Mouse (Mus musculus) heart, embryonic 12.5 days (tissue): Measurements from ENCODE around the gene Bex1. TPM values are rescaled to one million over a fixed set of nuclear protein-coding genes. Genes with fewer than 3 reads are reported as not detected.
A peak's percentile ranks its signal among the peaks of the same experiment; 100 is the strongest.

Experiments used
- ATAC-seq: fragments of 200-750 bp; cut with Nextera tagmentation; 2 replicates; pipeline ENCODE4 v1.8.0; 2017; ENCODE audit warnings: moderate TSS enrichment, moderate library complexity; ENCODE audit not compliant: insufficient number of reproducible peaks, low FRiP score
- H3K27ac ChIP-seq: fragments of 300-500 bp; sonication (generic); 2 replicates; pipeline ENCODE4 v1.5.1; 2016; ENCODE audit warnings: mild to moderate bottlenecking, moderate library complexity; ENCODE audit not compliant: poor library complexity, severe bottlenecking
- H3K27me3 ChIP-seq: fragments of 300-500 bp; sonication (generic); replicated peaks from 2 replicates; pipeline ENCODE4 v1.6.1; 2016; ENCODE audit warnings: mild to moderate bottlenecking, moderate library complexity
- H3K36me3 ChIP-seq: fragments of 300-500 bp; sonication (generic); 2 replicates; pipeline ENCODE4 v1.6.1; 2016; ENCODE audit warnings: mild to moderate bottlenecking, moderate library complexity
- H3K4me1 ChIP-seq: fragments of 300-500 bp; sonication (generic); replicated peaks from 2 replicates; pipeline ENCODE4 v1.6.1; 2016; ENCODE audit warnings: mild to moderate bottlenecking
- H3K4me2 ChIP-seq: fragments of 300-500 bp; sonication (generic); 2 replicates; pipeline ENCODE4 v1.6.1; 2016; ENCODE audit warnings: mild to moderate bottlenecking, moderate library complexity
- H3K4me3 ChIP-seq: fragments of 300-500 bp; sonication (generic); 2 replicates; pipeline ENCODE4 v1.5.1; 2016; ENCODE audit warnings: mild to moderate bottlenecking
- H3K9ac ChIP-seq: fragments of 300-500 bp; sonication (generic); 2 replicates; pipeline ENCODE4 v1.6.1; 2016; ENCODE audit warnings: mild to moderate bottlenecking, moderate library complexity
- H3K9me3 ChIP-seq: fragments of 300-500 bp; sonication (generic); replicated peaks from 2 replicates; pipeline ENCODE4 v1.6.1; 2016; ENCODE audit warnings: mild to moderate bottlenecking, moderate library complexity
- WGBS: fragments of 180-500 bp; shearing (Covaris S2); methylation state at CpG from one replicate; pipeline ENCODE4 v1.1.7; 2016; 5-methylcytosine and 5-hydroxymethylcytosine counted together
- microRNA-seq: library from miRNA; unstranded; fragments of <30 nt; microRNA quantifications from one replicate; pipeline ENCODE4, GENCODE M21; 2017
- polyA plus RNA-seq: library from polyadenylated mRNA; unstranded; fragments of >200 nt; fragmentation: Nextera tagmentation; extraction: Ambion mirVana; gene quantifications from 2 replicates; pipeline ENCODE4 v1.2.1, GENCODE M21; 2016

Gene Bex1
- polyA plus RNA-seq, 1 experiment from 2014 or later: 208 TPM

DNA sequence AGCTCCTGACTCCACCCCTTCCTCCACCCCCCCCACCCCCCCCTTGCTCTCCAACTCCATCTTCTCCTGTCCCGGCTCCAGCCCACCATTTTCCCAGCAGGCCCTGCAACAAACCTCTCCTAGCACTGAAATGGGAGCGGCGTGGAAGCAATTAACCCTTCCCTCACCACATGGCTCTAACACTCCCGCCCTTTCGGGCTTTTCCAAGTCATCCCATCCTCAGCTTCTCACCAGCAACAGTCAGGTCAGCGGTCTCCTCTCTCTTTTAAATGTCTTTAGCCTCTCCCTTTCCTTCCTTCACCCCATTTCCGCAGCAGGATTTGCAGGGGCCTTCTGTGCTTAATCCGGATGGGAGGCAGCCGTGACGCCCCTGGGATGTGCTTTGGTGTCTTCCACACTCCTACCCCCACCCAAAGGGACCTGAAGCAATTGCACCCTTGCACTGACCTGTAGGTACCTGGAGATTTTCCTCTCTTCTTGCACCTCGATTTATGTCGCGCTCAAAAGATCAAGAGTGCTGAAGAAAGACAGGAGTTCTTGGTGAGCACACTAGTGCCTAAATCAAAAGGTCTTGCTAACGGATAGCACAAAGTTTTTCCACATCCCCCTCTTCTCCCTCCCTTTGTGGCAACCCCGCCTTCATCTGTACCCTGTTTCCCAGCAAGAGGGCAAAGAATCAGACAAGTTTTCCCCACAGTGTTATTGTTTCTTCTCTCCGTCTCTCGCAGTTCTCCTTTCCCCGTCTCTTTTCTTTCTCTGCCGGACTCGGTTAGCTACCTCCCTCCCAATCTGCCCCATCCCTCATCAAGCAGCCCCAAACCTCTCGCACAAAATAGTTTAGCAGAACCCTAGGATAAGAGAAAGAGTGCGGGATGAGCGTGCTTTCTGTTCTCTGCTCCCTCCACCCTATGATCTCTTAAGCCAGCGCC is 43.9 kb downstream of the Bex1 start:
- Histone ChIP-seq H3K4me3 (peak overlapping the region; percentile 71), H3K27me3 (no peaks in the 10 kb centered on the region), H3K27ac (peak overlapping the region; percentile 96), H3K36me3 (no peaks in the 10 kb centered on the region; the same call in 1 of the 2 replicates), H3K9ac (peak overlapping the region; percentile 89), H3K9me3 (no peaks in the 10 kb centered on the region), H3K4me1 (no peaks in the 10 kb centered on the region), H3K4me2 (peak overlapping the region; percentile 77)
- WGBS: 12% methylated on average over 24 of the region's 24 CpGs
- peak; percentile 65; the same call in 1 of the 2 replicates for ATAC-seq

DNA sequence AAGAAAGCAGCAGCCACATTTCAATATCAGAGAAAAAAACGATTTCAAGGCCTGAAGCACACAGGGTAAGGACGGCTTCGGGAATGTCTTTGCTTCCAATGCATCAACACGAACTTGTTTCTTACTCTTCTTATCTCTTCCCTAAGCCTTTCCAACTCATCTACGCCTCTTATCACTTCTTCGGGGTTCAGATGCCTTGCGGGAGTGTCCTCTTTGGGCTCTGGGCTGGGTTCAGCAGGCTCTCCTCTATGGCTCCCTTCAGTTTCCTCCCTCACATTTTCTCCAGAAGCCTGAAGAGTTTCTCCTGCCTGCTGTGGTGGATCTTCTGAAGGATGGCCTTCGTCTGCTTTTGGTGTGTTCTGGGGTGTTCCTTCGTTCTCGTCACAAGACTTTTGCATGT is 44.7 kb downstream of the Bex1 start:
- no peaks in the 10 kb centered on the region; the same call in 1 of the 2 replicates for H3K36me3 ChIP-seq
- no peaks in the 10 kb centered on the region for H3K4me1 ChIP-seq
- H3K4me2 ChIP-seq: peak overlapping the region; percentile 77
- 35% methylated on average over 10 of the region's 10 CpGs for WGBS
- peak overlapping the region; percentile 71 for H3K9ac ChIP-seq
- H3K27ac ChIP-seq: peak overlapping the region; percentile 96
- no peaks in the 10 kb centered on the region for H3K27me3 ChIP-seq
- ATAC-seq: 0 out of 2 replicates have a peak, but pooled peaks have one; percentile 47
- H3K9me3 ChIP-seq: no peaks in the 10 kb centered on the region
- H3K4me3 ChIP-seq: peak overlapping the region; percentile 71

Small RNAs within 50 kb of the gene (microRNA-seq; reads per million reads assigned to microRNA genes)
- not detected for gene Mir6383

Other genes starting within 250 kb of the Bex1 start
- gene Arxes2, start 221.7 kb downstream of the Bex1 start, polyA plus RNA-seq: 87.1 and 89.7 TPM in 2 replicates
- gene Arxes1, start 182.1 kb downstream of the Bex1 start, polyA plus RNA-seq: 35.3 and 36.9 TPM in 2 replicates
- gene Bex2, start 147.3 kb downstream of the Bex1 start, polyA plus RNA-seq: 44.0 and 50.0 TPM in 2 replicates
- gene Nxf3, start 130.3 kb downstream of the Bex1 start, polyA plus RNA-seq: 0.68 and 0.78 TPM in 2 replicates
- gene Bex4, start 76.5 kb downstream of the Bex1 start, polyA plus RNA-seq: 216 and 218 TPM in 2 replicates
- gene Tceal8, start 43.2 kb downstream of the Bex1 start, polyA plus RNA-seq: 265 and 277 TPM in 2 replicates
- gene Tceal5, start 11.6 kb downstream of the Bex1 start, polyA plus RNA-seq: 17.3 and 18.1 TPM in 2 replicates
- 9.2 and 10.6 TPM in 2 replicates for gene Tceal7, start 734 bp downstream of the Bex1 start, polyA plus RNA-seq
- gene Tceal9, start 29.6 kb upstream of the Bex1 start, polyA plus RNA-seq: 543 and 559 TPM in 2 replicates
- gene Bex3, start 54.7 kb upstream of the Bex1 start, polyA plus RNA-seq: 661 and 676 TPM in 2 replicates